Mouse (Mus musculus): Measurements from ENCODE around the gene Rai1.

DNA sequence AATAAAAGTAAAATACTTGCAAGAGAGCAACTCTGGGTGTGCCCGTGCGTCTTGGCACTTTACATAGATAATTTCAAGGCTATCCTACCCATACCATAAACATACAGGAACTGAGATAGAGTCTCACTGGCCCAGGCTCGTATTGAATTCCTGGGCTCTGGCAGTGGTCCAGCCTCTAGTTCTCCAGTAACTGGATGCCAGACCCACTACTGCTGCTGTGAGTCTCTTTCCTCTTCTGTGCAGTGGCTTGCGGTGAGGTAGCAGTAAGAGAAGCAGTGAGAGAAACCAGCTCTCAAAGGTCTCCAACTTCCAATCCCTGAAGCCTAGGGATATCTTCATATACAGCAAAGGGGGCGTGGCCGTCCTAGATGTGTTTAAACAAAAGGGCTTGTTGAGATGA lies 2.1 kb upstream of the Rai1 start:
- TF ChIP-seq CTCF (IDR thresholded peaks at IDR 0.05; ENCODE audit: borderline replicate concordance, insufficient read depth, low read length) (no peak), POLR2A (IDR thresholded peaks at IDR 0.05; ENCODE audit: low read depth, low read length) (no peak)

Measured in embryonic fibroblast, embryonic 13.5 days (primary cell).